Mouse (Mus musculus) neural tube, embryonic 11.5 days (tissue): Measurements from ENCODE around the gene Tmx2. TPM values are rescaled to one million over a fixed set of nuclear protein-coding genes. Genes with fewer than 3 reads are reported as not detected.

Experiments
- ATAC-seq: fragments of 200-750 bp; cut with Nextera tagmentation; 2 replicates; pipeline ENCODE4 v1.8.0; 2017; ENCODE audit warnings: moderate number of reproducible peaks, mild to moderate bottlenecking, moderate TSS enrichment, moderate library complexity; ENCODE audit not compliant: insufficient read depth, low FRiP score, low TSS enrichment
- DNase-seq: peaks from one replicate; pipeline ENCODE4 v3.0.0-alpha.2; 2015; ENCODE audit warnings: low spot score
- H3K27ac ChIP-seq: fragments of 300-500 bp; sonication (generic); 2 replicates; pipeline ENCODE4 v1.5.1; 2014; ENCODE audit warnings: low read depth, mild to moderate bottlenecking, low read length
- H3K27me3 ChIP-seq: fragments of 300-500 bp; sonication (generic); 2 replicates; pipeline ENCODE4 v1.6.1; 2014; ENCODE audit warnings: mild to moderate bottlenecking, low read length, mixed read lengths; ENCODE audit not compliant: control insufficient read depth, insufficient read depth
- H3K36me3 ChIP-seq: fragments of 300-500 bp; sonication (generic); 2 replicates; pipeline ENCODE4 v1.6.1; 2014; ENCODE audit warnings: mild to moderate bottlenecking, low read length, moderate library complexity, mixed read lengths; ENCODE audit not compliant: control insufficient read depth, insufficient read depth
- H3K4me1 ChIP-seq: fragments of 300-500 bp; sonication (generic); 2 replicates; pipeline ENCODE4 v1.6.1; 2014; ENCODE audit warnings: low read length, mixed read lengths; ENCODE audit not compliant: control insufficient read depth, insufficient read depth
- H3K4me2 ChIP-seq: fragments of 300-500 bp; sonication (generic); 2 replicates; pipeline ENCODE4 v1.6.1; 2014; ENCODE audit warnings: low read depth, mild to moderate bottlenecking, moderate library complexity
- H3K4me3 ChIP-seq: fragments of 300-500 bp; sonication (generic); 2 replicates; pipeline ENCODE4 v1.5.1; 2014; ENCODE audit warnings: low read depth, low read length
- H3K9ac ChIP-seq: fragments of 300-500 bp; sonication (generic); 2 replicates; pipeline ENCODE4 v1.6.1; 2014; ENCODE audit warnings: mild to moderate bottlenecking, low read length
- H3K9me3 ChIP-seq: fragments of 300-500 bp; sonication (generic); 2 replicates; pipeline ENCODE4 v1.6.1; 2016; ENCODE audit warnings: low read length; ENCODE audit not compliant: control insufficient read depth
- WGBS: fragments of 180-500 bp; shearing (Covaris S2); extraction: QIAGEN DNeasy Blood & Tissue Kit; methylation state at CpG from one replicate; pipeline ENCODE4 v1.1.7; 2014; 5-methylcytosine and 5-hydroxymethylcytosine counted together
- polyA plus RNA-seq: library from polyadenylated mRNA; unstranded; fragments of >200 nt; fragmentation: Nextera tagmentation; extraction: Ambion mirVana; gene quantifications from 2 replicates; pipeline ENCODE4 v1.2.1, GENCODE M21; 2014

The Tmx2 gene
- polyA plus RNA-seq, 1 experiment from 2014 or later, result 189 TPM

- Histone ChIP-seq H3K4me2 (no peak overlapping the region), H3K27ac (no peak overlapping the region), H3K4me3 (no peak overlapping the region), H3K9ac (no peak overlapping the region), H3K27me3 (no peaks in the 10 kb centered on the region), H3K4me1 (no peaks in the 10 kb centered on the region), H3K9me3 (no peaks in the 10 kb centered on the region), H3K36me3 (peaks cover 4% of the 10 kb centered on the region)
- DNase-seq (no peak), ATAC-seq (no peak)
- 92% methylated on average over 3 of the region's 3 CpGs for whole genome bisulfite sequencing
These were observed 55.4 kb downstream of the Tmx2 start for GRCm38 (mm10) chr2:84623428-84624119.

GRCm38 (mm10) chr2:84622668-84623067 is 56.3 kb downstream of the Tmx2 start:
- no peak overlapping the region for H3K27ac ChIP-seq

More at GRCm38 (mm10) chr2:84622668-84623067, 56.3 kb downstream of the Tmx2 start:
- 90% methylated on average over 2 of the region's 2 CpGs for WGBS
- Histone ChIP-seq H3K4me2 (no peak overlapping the region), H3K4me3 (no peak overlapping the region), H3K9ac (no peak overlapping the region), H3K9me3 (no peaks in the 10 kb centered on the region), H3K4me1 (no peaks in the 10 kb centered on the region), H3K36me3 (peaks cover 4% of the 10 kb centered on the region), H3K27me3 (no peaks in the 10 kb centered on the region)
- no peak for DNase-seq
- no peak for ATAC-seq

Other genes with a start within 250 kb of the Tmx2 start
- gene Tfpi, start 202.4 kb downstream of the Tmx2 start, polyA plus RNA-seq, result 24.5 and 27.0 TPM in 2 replicates
- 37.5 and 43.0 TPM in 2 replicates for gene Ctnnd1, start 28.4 kb downstream of the Tmx2 start, polyA plus RNA-seq
- gene Btbd18, start 20.1 kb downstream of the Tmx2 start, polyA plus RNA-seq, result 0.21 and 0.27 TPM in 2 replicates
- gene Selenoh, start 8.4 kb downstream of the Tmx2 start, polyA plus RNA-seq, result 378 and 404 TPM in 2 replicates
- gene Gm28635, start 1.1 kb downstream of the Tmx2 start, polyA plus RNA-seq, result not detected in 2 replicates
- gene Med19, start 738 bp downstream of the Tmx2 start, polyA plus RNA-seq, result 59.4 and 59.6 TPM in 2 replicates
- 27.4 and 27.6 TPM in 2 replicates for gene Zdhhc5, start 36.0 kb upstream of the Tmx2 start, polyA plus RNA-seq
- gene Clp1, start 48.2 kb upstream of the Tmx2 start, polyA plus RNA-seq, result 47.2 and 48.5 TPM in 2 replicates
- gene Ypel4, start 54.9 kb upstream of the Tmx2 start, polyA plus RNA-seq, result 10.5 and 12.9 TPM in 2 replicates
- 4.5 and 5.1 TPM in 2 replicates for gene Gm19426, start 64.5 kb upstream of the Tmx2 start, polyA plus RNA-seq
- 30.9 and 31.9 TPM in 2 replicates for gene Serping1, start 96.3 kb upstream of the Tmx2 start, polyA plus RNA-seq
- 32.8 and 34.9 TPM in 2 replicates for gene Ube2l6, start 119.7 kb upstream of the Tmx2 start, polyA plus RNA-seq
- 0.29 TPM in 1 of 2 replicates, not detected in the other for gene Smtnl1, start 143.5 kb upstream of the Tmx2 start, polyA plus RNA-seq
- 53.3 and 56.6 TPM in 2 replicates for gene Timm10, start 147.9 kb upstream of the Tmx2 start, polyA plus RNA-seq
- gene Slc43a1, start 159.7 kb upstream of the Tmx2 start, polyA plus RNA-seq, result 17.8 and 19.1 TPM in 2 replicates
- gene Rtn4rl2, start 207.6 kb upstream of the Tmx2 start, polyA plus RNA-seq, result 7.2 TPM in 2 replicates